Mouse (Mus musculus) adrenal gland, adult 2 months (tissue): Measurements from ENCODE around the gene Akr1c12. TPM values are rescaled to one million over a fixed set of nuclear protein-coding genes. Genes with fewer than 3 reads are reported as not detected.

Experiments
- polyA plus RNA-seq: library from polyadenylated mRNA; depleted of rRNA; stranded (reverse); fragments of >200 nt; gene quantifications from 2 replicates; pipeline ENCODE4 v1.2.3, GENCODE M21; 2012; rRNA removed
- total RNA-seq, 2 experiments: library from RNA; stranded (reverse); gene quantifications; 2 replicates each; pipeline ENCODE4 v1.2.3; 2021

Gene Akr1c12
- total and polyA plus RNA-seq, 3 experiments = 0.38 to 0.61 TPM; not detected in 1

Other genes with a start within 250 kb of the Akr1c12 start
- 1 to 10 TPM in 1 of 2 experiments, under 1 TPM in 1; 0.69 to 2.4 TPM for gene Akr1c14, start 230.4 kb downstream of the Akr1c12 start, total RNA-seq
- 0.04 and 0.07 TPM in 2 replicates for gene Akr1c14, start 230.4 kb downstream of the Akr1c12 start, polyA plus RNA-seq
- 1,000 to 10,000 TPM in 1 of 2 experiments, under 1 TPM in 1; 0.48 to 4,782 TPM for gene Akr1c18, start 128.8 kb downstream of the Akr1c12 start, total RNA-seq
- gene Akr1c18, start 128.8 kb downstream of the Akr1c12 start, polyA plus RNA-seq = 134 and 227 TPM in 2 replicates
- 10 to 100 TPM in 1 of 2 experiments, 1 to 10 TPM in 1; 6.5 to 25.1 TPM for gene Akr1c13, start 88.3 kb downstream of the Akr1c12 start, total RNA-seq
- 3.0 and 3.4 TPM in 2 replicates for gene Akr1c13, start 88.3 kb downstream of the Akr1c12 start, polyA plus RNA-seq
- gene Akr1c19, start 50.7 kb downstream of the Akr1c12 start, total RNA-seq = under 1 TPM; 0.69 TPM
- gene Akr1c19, start 50.7 kb downstream of the Akr1c12 start, polyA plus RNA-seq = not detected in 2 replicates
- 1 to 10 TPM in 1 of 2 experiments, not detected in 1; 2.0 TPM for gene Akr1c6, start 154.9 kb upstream of the Akr1c12 start, total RNA-seq
- not detected in 2 replicates for gene Akr1c6, start 154.9 kb upstream of the Akr1c12 start, polyA plus RNA-seq
- under 1 TPM in 1 of 2 experiments, not detected in 1; 0.69 TPM for gene Akr1c20, start 243.9 kb upstream of the Akr1c12 start, total RNA-seq
- gene Akr1c20, start 243.9 kb upstream of the Akr1c12 start, polyA plus RNA-seq = not detected in 2 replicates